Mouse (Mus musculus) embryo, embryonic 10.5 days (tissue): ENCODE results near the gene Clca4a.
"Not testable (repeated sequence)": the region's sequence is repeated elsewhere in the genome, so short reads cannot be mapped to it uniquely, and the experiment has no call there.

Source experiments
- DNase-seq: peaks from one replicate; pipeline ENCODE4 v3.0.0-alpha.2; 2015; ENCODE audit warnings: low spot score

Clca4a gene

DNA sequence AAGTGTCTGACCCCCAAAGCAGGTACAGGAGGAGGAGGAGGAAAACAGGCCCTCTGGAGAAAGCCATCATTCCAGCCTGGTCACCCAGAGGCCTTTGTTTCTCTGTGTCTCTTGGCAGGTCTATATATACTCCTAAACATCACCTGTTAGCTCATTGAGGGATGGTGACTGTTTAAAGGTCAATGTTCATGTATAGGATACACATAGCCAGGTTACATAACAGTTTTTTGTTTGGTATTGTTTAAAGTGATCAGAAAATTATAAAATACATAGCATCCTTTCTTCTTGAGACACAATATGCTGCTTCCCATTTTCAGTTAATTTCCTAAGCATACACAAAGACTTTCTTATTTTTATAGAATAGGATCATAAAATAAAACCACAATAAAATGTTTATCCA lies at the start of gene Clca4a:
Gene Clca4a, minus strand, starts transcription at position 101 of the 400 bp plus-strand sequence.
- DNase-seq = no peak

DNA sequence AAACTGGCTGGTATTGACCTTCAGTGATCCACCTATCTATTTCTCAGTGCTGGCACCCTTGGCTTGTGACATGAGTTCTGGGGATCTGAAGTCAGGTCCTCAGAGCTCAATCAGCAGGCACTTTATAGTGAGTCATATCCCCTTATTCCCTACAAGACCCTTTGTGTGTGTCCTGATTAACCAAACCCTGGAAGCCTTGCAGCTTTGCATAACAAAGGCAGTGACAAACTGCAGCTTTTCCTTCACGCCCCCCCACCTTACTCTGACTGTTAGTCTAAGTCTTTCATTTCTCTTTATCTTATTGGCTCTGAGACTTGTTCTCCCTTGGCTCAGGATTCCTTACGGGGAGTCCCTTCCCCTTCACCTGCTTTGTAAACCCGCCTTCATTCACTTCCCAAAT lies 43.0 kb upstream of the Clca4a start:
- DNase-seq = no peak

DNA sequence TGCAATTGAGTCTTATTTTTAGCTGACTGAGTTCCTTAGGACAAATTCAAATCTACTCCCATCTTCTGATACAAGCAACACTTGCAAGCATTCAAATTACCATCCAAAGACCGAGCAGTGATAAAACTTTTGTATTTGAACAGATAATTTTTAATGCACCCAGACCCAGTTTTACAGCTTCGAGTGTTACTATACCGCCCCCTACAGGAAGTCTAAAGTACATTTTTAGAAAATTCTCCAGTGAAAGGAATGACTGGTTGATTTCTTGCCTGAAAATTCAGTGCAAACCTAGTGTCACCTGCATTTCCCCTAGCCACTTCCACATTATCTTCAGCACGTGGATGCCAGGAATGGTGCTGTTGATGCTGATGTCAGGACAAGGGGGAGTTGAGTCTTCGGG lies 29.6 kb upstream of the Clca4a start:
- DNase-seq = peak; percentile 46

DNA sequence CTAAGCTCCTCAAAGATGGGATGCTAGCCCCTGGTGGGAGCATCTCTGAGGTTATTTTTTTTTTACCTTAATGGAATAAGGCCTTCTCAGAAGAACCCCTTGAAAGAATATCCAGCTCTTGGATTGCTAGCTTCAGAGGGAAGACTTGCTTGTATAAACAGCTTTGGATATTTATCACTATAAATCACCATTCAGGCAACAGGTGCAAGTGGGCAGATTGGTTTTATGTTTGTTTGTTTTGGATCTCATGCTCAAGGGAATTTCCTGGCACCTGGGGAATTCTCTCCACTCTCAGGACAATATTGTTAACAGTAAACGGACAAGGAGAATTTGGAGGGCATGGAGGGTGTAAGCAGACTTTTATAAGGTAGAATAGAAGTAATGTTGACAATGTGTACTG lies 26.1 kb upstream of the Clca4a start:
- no peak for DNase-seq

DNA sequence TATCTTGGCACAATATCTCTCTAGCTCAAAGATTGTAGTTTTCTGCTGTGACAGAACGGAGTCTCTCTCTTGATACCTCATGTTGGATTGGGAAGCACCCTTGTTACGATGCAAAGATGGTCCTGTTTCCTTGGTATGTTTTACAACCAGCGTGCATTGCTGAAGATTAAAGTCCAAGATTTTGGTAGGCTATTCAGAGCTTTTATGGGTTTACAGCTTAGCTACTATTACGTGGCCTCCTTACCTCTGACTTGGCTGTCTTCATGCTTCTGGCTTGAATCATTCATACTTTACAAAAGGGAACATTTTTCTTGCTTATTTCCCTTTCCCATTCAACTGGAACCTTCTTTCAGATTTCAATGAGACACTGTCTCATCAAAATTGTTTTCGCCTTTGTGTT lies 18.2 kb upstream of the Clca4a start:
- DNase-seq = no peak

DNA sequence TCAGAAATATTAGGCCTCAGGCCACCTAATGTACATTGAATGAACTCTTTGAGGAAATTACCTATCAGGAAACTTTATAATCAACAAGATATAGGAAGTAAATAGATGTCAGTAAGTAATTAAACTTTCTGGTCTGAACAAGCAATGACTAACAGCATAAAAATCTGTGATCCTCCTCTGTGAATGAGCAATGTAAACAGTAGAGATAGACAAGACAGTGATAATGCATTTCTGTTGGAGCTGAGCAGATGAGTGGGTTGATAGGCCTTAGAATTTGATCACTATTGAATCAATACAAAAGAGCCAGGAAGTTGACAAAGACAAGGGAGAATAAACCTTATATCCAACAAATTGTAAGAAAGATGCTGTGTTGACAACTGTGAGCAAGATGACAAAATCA lies 17.8 kb upstream of the Clca4a start:
- no peak for DNase-seq

DNA sequence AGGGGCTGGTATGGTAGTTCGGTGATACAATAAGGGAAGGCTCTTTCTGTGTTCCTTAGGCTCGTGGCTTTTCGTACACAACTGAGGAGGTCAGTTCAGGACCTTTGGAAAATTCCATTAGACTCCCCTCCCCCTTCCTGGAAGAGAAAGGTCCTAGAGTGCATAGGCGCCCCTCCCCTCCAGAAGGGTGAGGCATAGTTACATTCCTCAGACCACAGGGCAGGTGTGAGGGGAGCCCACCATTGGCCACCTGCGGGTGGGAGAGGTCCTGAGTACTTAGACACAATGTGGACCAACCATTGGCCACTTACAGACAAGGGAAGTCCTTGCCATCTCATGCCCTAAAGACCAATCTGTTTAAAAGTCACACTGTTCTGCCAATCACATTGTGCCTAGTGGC lies 11.0 kb upstream of the Clca4a start:
- DNase-seq = no peak

DNA sequence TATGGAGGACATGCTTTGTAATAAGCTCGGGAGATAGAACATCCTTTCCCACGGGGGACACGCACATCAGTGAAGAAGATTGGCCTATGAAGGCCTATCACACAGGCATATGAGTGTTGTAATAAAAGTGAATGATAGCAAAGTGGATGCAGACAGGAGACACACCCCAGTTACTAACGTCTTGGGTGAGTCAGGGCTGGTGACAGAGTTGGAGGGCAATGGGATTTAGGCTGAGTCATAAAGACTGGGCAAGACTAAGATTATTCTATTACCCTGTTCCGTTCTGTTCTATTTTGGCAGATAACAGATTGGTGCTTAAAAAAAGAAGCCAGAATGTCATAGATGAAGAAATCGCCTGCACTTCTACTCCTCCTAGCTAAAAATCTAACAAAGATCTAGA lies 5.7 kb upstream of the Clca4a start:
- DNase-seq = no peak

DNA sequence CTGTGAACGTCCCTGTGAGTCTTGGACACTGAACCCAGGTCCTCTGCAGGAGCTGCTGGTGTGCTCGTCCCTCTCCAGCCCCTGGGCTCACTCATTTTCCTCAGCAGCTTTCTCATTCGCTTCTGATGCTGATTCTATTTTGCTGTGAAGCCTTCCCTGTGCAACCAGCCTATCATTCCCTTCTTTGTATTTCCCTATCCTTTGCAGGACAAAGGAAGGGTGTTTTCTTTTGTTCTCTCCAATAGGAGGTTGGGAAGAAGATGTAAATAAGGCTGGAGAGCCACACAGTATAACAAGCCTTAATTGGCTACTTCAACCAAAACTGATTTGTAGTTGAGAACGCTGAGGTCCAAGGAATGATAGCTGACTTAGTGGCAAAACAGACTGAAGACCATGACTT lies 2.8 kb upstream of the Clca4a start:
- no peak for DNase-seq

DNA sequence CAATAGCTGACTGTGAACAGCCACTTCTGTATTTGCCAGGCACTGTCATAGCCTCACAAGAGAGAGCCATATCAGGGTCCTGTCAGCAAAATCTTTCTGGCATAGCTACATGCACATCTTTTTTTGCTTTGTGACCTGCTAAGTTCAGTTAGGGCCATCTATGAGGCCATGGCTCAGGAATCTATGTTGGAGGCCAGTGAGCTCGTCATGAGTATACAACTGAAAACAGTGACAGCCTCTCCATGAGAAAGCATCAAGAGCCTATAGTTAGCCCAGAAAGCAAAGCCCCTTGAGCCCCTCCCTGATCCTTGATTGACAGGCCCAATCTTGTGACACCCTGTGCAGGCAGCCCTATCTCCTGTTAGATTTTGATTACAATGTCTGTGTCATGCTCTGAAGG lies 1.2 kb upstream of the Clca4a start:
- no peak for DNase-seq

DNA sequence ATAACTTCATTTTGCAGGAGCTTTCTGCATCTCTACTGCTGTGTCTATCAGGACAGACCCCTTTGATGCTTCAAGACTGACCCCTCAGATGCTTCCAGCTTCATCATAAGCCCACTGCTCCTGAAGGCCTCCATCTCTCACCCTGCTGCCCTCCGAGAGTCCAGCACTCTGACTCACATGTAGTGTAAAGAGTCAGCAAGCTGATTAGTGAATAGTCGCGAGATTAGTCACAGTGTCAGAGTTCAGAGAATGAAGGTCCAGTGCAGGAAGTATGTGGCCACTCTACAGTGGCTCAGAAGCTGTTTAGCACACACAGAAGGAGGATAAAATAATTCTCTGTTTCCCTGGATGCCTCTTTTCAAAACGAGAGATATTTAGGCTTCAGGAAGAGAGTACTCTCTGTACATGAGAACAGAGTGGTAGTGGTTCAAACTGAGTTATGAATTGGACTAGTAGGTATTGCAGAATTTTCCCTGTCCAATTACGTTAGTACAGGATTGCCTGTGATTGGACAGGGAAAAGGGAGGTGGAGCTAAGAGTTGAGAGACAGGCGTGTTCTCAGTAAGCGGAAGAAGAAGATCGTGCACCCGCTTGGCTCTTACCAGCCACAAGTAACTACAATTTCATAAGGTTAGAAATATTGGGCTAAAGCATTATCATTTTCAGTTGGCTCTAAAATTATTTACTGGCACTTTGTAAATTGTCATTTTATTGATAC lies 3.1 kb downstream of the Clca4a start:
- DNase-seq = peak; percentile 20

DNA sequence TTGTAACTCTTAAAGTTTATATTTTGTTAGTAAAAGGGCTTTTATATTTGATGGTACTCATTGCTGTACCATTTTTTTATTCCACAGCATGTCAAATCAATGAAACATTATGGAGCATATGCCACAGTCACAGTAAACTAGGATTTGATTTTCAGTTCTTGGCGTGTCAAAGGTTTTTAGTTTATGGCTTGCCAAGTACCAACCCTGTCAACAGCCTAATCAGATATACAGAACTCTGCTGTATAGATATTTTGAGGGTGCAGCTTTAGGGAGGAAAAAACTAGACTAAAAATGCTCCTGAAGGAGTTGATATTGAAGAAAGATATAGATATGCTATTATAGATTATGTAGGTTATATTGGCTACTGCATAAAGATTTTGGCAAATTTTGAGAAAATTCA lies 5.1 kb downstream of the Clca4a start:
- DNase-seq = no peak

DNA sequence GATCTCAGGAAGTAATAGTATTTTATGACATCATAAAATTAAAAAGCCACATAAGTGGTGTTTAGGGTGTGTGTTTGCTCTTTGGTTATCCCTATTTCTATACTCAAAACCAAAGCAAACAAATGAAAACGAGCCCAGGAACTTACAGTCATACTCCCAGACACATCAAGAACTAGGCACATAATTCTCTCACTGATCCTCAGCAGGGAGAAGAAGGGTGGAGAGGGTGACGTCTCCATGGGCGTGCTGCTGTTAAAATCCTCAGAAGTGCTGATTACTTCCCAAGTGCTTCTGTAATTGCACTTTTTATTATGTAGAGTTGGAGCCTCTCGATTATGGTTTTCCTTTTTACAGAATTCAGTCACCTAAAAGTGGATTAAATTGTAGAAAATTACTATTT lies 8.8 kb downstream of the Clca4a start:
- DNase-seq = no peak

DNA sequence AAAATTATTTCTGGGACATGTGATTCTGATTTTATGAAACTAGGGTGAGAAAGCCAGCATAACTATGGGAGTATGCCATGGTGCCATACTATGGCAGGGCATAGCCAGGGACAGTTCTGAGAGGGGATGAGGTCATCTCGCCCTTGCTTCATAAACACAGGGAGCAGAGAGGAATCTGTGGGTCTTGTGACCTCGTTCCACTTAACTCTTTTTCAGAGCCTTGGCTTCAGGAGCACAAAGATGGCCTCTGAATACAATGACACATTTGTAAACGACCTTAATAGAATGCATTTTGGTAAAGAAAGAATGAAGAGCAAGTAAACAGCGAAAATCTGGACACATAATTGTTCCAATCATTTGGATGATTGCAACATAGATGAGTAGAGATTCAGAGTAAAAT lies 24.0 kb downstream of the Clca4a start:
- DNase-seq = no peak

DNA sequence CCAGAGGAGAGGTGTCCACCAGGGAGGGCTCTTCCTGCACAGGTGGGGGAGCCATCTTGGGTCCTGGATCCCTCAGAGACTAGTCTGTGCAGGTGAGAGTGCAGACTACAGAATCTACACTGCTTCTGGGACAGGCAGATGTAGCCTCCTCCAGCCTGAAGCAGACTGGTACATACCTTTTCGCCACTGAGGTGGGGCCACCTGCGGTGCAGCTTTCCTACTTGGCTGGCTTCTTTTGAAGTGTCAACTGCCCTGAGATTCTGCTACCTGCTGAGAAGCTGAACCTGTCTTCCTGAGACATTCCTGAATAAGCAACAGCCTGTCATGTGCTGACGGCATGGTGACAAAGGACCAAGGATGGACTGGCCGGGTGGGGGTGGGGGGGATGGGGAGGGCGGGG lies 27.5 kb downstream of the Clca4a start:
- not testable (repeated sequence) for DNase-seq

DNA sequence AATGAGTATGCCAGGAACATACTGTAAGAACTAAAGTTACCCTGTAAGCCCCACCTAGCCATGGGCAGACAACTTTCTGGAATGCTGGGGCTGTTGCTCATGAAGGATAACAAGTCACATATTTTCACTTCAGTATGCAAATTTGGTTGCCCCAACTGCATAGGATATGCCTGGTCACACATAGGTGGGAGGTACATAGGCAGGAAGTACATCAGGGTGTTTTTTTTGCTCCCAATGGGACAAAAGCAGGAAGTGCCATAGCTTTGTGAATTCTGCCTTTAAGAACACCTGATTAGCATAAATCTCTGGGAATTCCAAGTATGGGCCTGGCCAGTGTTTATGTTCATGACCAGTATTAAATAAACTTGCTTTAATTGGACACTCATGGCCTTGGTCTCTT lies 41.2 kb downstream of the Clca4a start:
- DNase-seq = not testable (repeated sequence)

DNA sequence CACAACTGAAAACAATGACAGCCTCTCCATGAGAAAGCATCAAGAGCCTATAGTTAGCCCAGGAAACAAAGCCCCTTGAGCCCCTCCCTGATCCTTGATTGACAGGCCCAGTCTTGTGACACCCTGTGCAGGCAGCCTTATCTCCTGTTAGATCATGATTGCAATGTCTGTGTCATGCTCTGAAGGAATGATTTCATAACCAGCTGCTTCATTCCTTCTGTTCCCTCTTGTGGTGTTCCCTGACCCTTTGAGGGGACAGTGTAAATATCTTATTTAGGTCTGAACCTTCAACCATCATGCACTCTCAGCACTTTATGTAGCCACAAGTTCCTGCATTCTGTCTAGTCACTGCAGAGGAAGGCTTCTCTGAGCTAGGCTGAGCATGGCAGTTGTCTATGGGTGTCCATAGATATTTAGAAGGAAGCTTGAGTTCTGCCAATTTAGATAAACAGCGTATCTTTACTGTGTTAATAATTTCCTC lies 41.8 kb downstream of the Clca4a start:
- DNase-seq = no peak

DNA sequence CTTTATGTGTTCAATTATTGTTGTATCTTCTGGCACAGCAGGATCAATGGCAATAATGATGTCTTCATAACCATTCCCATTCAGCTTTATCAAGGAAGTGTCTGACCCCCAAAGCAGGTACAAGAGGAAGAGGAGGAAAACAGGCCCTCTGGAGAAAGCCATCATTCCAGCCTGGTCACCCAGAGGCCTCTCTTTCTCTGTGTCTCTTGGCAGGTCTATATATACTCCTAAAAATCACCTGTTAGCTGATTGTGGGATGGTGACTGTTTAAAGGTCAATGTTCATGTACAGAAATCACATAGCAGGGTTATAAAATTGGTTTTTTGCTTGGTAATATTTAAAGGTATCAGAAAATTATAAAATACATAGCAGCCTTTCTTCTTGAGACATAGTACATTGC lies 42.5 kb downstream of the Clca4a start, which contains the start of gene Clca4b:
Gene Clca4b, minus strand, starts transcription at position 195 of the 400 bp plus-strand sequence.
- DNase-seq = no peak

DNA sequence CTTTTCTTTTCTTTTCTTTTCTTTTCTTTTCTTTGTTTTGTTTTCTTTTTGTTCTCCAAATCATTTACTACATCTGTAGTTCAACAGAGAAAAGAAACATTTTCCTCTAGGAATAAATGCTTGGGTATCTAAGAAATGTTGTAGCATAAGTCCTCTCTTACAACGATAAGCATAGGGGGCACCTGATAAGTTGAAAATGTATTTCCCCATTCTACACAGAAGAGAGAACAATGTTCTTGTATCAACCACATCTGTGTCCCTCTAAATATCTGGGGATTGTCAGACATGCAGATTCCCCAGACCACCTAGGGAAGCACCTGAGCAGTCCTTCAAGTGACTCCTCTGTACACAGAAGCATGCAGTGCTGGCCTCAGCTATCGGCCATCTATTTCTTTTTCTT lies 60.8 kb downstream of the Clca4a start:
- no peak for DNase-seq
